Mouse (Mus musculus): ENCODE measurements around the gene Rabac1. TPM values are rescaled to one million over a fixed set of nuclear protein-coding genes. Genes with fewer than 3 reads are reported as not detected.

Rabac1 gene
- total and polyA plus RNA-seq, 3 experiments: 223 to 240 TPM; not detected in 1

- H3K9ac ChIP-seq (ENCODE audit: control insufficient read depth, low read depth, low read length, poor library complexity, severe bottlenecking): no peak overlapping the region
- H3K4me3 ChIP-seq (ENCODE audit: control insufficient read depth in 1 of 2, insufficient read depth in 1 of 2, low read depth in 2 of 2, low read length in 2 of 2): no peak overlapping the region
- DNase-seq (ENCODE audit: low read depth, low spot score): no peak
- peaks cover 6% of the 10 kb centered on the region; the same call in 1 of the 2 replicates for H3K79me2 ChIP-seq (ENCODE audit: control insufficient read depth, insufficient read depth, low read length, poor library complexity)
- H3K36me3 ChIP-seq (ENCODE audit: control insufficient read depth in 1 of 2, insufficient read depth in 2 of 2, low read length in 2 of 2): peaks cover 0 to 21% of the 10 kb centered on the region in 2 experiments; a peak in 2 of 4 replicates
- H3K27ac ChIP-seq (ENCODE audit: control insufficient read depth, low read depth, low read length): no peak overlapping the region
- TF ChIP-seq ZC3H11A (IDR thresholded peaks at IDR 0.05; ENCODE audit: low read depth, low read length) (no peak), POLR2AphosphoS2 (IDR thresholded peaks at IDR 0.05; ENCODE audit: low read length) (no peak), TBP (IDR thresholded peaks at IDR 0.05; ENCODE audit: low read depth, low read length) (no peak), POLR2AphosphoS5 (IDR thresholded peaks at IDR 0.05; ENCODE audit: borderline replicate concordance, low read depth, low read length) (no peak), MAZ (IDR thresholded peaks at IDR 0.05; ENCODE audit: low read depth, low read length) (no peak), SIN3A (IDR thresholded peaks at IDR 0.05; ENCODE audit: low read length) (no peak), NRF1 (IDR thresholded peaks at IDR 0.05; ENCODE audit: insufficient read depth, low read depth, low read length, poor library complexity, severe bottlenecking) (no peak)
- H3K27me3 ChIP-seq (ENCODE audit: control insufficient read depth in 1 of 2, insufficient read depth in 2 of 2, low read length in 2 of 2): no peaks in the 10 kb centered on the region
- H3K4me1 ChIP-seq (ENCODE audit: control insufficient read depth in 1 of 2, insufficient read depth in 2 of 2, low read length in 2 of 2): peaks cover 7 to 20% of the 10 kb centered on the region in 2 experiments
- no peaks in the 10 kb centered on the region for H3K9me3 ChIP-seq (replicated peaks; ENCODE audit: insufficient read depth, low read length)
These were observed 2.7 kb downstream of the Rabac1 start for GRCm38 (mm10) chr7:24969805-24970204.

GRCm38 (mm10) chr7:24968463-24968862 is 4.1 kb downstream of the Rabac1 start:
- H3K27me3 ChIP-seq (ENCODE audit: control insufficient read depth in 1 of 2, insufficient read depth in 2 of 2, low read length in 2 of 2): no peaks in the 10 kb centered on the region
- TF ChIP-seq ELF1 (IDR thresholded peaks at IDR 0.05; ENCODE audit: low read depth, low read length): no peak
- TF ChIP-seq E2F4 (IDR thresholded peaks at IDR 0.05; ENCODE audit: borderline replicate concordance, low read depth, low read length): no peak
- TF ChIP-seq SMC3 (IDR thresholded peaks at IDR 0.05; ENCODE audit: low read depth, low read length): no peak
- no peak for TF ChIP-seq HCFC1 (IDR thresholded peaks at IDR 0.05; ENCODE audit: low read depth, low read length)
- TF ChIP-seq TBP (IDR thresholded peaks at IDR 0.05; ENCODE audit: low read depth, low read length): no peak
- TF ChIP-seq USF2 (IDR thresholded peaks at IDR 0.05; ENCODE audit: borderline replicate concordance in 1 of 2, insufficient read depth in 1 of 2, low read depth in 1 of 2, low read length in 2 of 2): no peak
- no peak for TF ChIP-seq GATA1 (IDR thresholded peaks at IDR 0.05; ENCODE audit: low read depth, low read length)
- no peak for TF ChIP-seq SIN3A (IDR thresholded peaks at IDR 0.05; ENCODE audit: low read length)
- no peak for TF ChIP-seq ZMIZ1 (IDR thresholded peaks at IDR 0.05; ENCODE audit: low read depth, low read length)
- TF ChIP-seq MAX (IDR thresholded peaks at IDR 0.05; ENCODE audit: low read length): no peak
- no peak for TF ChIP-seq CHD1 (IDR thresholded peaks at IDR 0.05; ENCODE audit: low read depth, low read length)
- TF ChIP-seq MXI1 (IDR thresholded peaks at IDR 0.05; ENCODE audit: low read depth, low read length): no peak
- no peak for TF ChIP-seq NRF1 (IDR thresholded peaks at IDR 0.05; ENCODE audit: insufficient read depth, low read depth, low read length, poor library complexity, severe bottlenecking)
- TF ChIP-seq RCOR1 (IDR thresholded peaks at IDR 0.05; ENCODE audit: low read depth, low read length): no peak
- no peak for TF ChIP-seq BHLHE40 (IDR thresholded peaks at IDR 0.05; ENCODE audit: borderline replicate concordance, low read depth, low read length)
- no peak for TF ChIP-seq ZC3H11A (IDR thresholded peaks at IDR 0.05; ENCODE audit: low read depth, low read length)
- DNase-seq (ENCODE audit: low read depth, low spot score): no peak
- H3K4me1 ChIP-seq (ENCODE audit: control insufficient read depth in 1 of 2, insufficient read depth in 2 of 2, low read length in 2 of 2): peaks cover 0 to 7% of the 10 kb centered on the region in 2 experiments; a peak in 3 of 4 replicates
- H3K79me2 ChIP-seq (ENCODE audit: control insufficient read depth, insufficient read depth, low read length, poor library complexity): peaks cover 6% of the 10 kb centered on the region; the same call in 1 of the 2 replicates
- H3K4me3 ChIP-seq (ENCODE audit: control insufficient read depth in 1 of 2, insufficient read depth in 1 of 2, low read depth in 2 of 2, low read length in 2 of 2): no peak overlapping the region
- H3K36me3 ChIP-seq (ENCODE audit: control insufficient read depth in 1 of 2, insufficient read depth in 2 of 2, low read length in 2 of 2): peaks cover 0 to 9% of the 10 kb centered on the region in 2 experiments; a peak in 2 of 4 replicates
- no peak overlapping the region for H3K27ac ChIP-seq (ENCODE audit: control insufficient read depth, low read depth, low read length)
- no peaks in the 10 kb centered on the region for H3K9me3 ChIP-seq (replicated peaks; ENCODE audit: insufficient read depth, low read length)
- H3K9ac ChIP-seq (ENCODE audit: control insufficient read depth, low read depth, low read length, poor library complexity, severe bottlenecking): no peak overlapping the region
